Mouse (Mus musculus) embryonic facial prominence, embryonic 12.5 days (tissue): ENCODE results near the gene Trip10. TPM values are rescaled to one million over a fixed set of nuclear protein-coding genes. Genes with fewer than 3 reads are reported as not detected.

Source experiments
- ATAC-seq: fragments of 200-750 bp; cut with Nextera tagmentation; 2 replicates; pipeline ENCODE4 v1.8.0; 2017; ENCODE audit not compliant: insufficient number of reproducible peaks, insufficient read depth, low FRiP score, low TSS enrichment
- H3K27ac ChIP-seq: fragments of 300-500 bp; sonication (generic); 2 replicates; pipeline ENCODE4 v1.5.1; 2016; ENCODE audit warnings: mild to moderate bottlenecking
- H3K27me3 ChIP-seq: fragments of 300-500 bp; sonication (generic); 2 replicates; pipeline ENCODE4 v1.6.1; 2016; ENCODE audit warnings: mild to moderate bottlenecking, moderate library complexity
- H3K36me3 ChIP-seq: fragments of 300-500 bp; sonication (generic); 2 replicates; pipeline ENCODE4 v1.6.1; 2016; ENCODE audit warnings: mild to moderate bottlenecking
- H3K4me1 ChIP-seq: fragments of 300-500 bp; sonication (generic); 2 replicates; pipeline ENCODE4 v1.6.1; 2016
- H3K4me2 ChIP-seq: fragments of 300-500 bp; sonication (generic); replicated peaks from 2 replicates; pipeline ENCODE4 v1.6.1; 2016; ENCODE audit warnings: mild to moderate bottlenecking, moderate library complexity
- H3K4me3 ChIP-seq: fragments of 300-500 bp; sonication (generic); 2 replicates; pipeline ENCODE4 v1.5.1; 2016; ENCODE audit warnings: mild to moderate bottlenecking
- H3K9ac ChIP-seq: fragments of 300-500 bp; sonication (generic); 2 replicates; pipeline ENCODE4 v1.6.1; 2016; ENCODE audit warnings: mild to moderate bottlenecking, moderate library complexity
- H3K9me3 ChIP-seq: fragments of 300-500 bp; sonication (generic); 2 replicates; pipeline ENCODE4 v1.6.1; 2016; ENCODE audit warnings: mild to moderate bottlenecking, moderate library complexity
- WGBS: fragments of 180-500 bp; shearing (Covaris S2); methylation state at CpG from one replicate; pipeline ENCODE4 v1.1.7; 2016; 5-methylcytosine and 5-hydroxymethylcytosine counted together
- polyA plus RNA-seq: library from polyadenylated mRNA; unstranded; fragments of >200 nt; fragmentation: Nextera tagmentation; extraction: Ambion mirVana; gene quantifications from 2 replicates; pipeline ENCODE4 v1.2.1, GENCODE M21; 2016

The Trip10 gene
- polyA plus RNA-seq, 1 experiment from 2014 or later = 35.6 TPM

GRCm38 (mm10) chr17:57243650-57244370 is 5.4 kb upstream of the Trip10 start:
- Histone ChIP-seq H3K9ac (no peak overlapping the region), H3K4me3 (no peak overlapping the region), H3K9me3 (0 out of 2 replicates have a peak, but pooled peaks cover 5% of the 10 kb centered on the region), H3K36me3 (peaks cover 22% of the 10 kb centered on the region), H3K27ac (no peak overlapping the region), H3K4me2 (no peak overlapping the region), H3K27me3 (no peaks in the 10 kb centered on the region), H3K4me1 (peaks cover 12% of the 10 kb centered on the region)
- 75% methylated on average over 10 of the region's 10 CpGs for WGBS
- ATAC-seq = no peak

- Histone ChIP-seq H3K9me3 (0 out of 2 replicates have a peak, but pooled peaks cover 5% of the 10 kb centered on the region), H3K4me2 (no peak overlapping the region), H3K36me3 (peaks cover 22% of the 10 kb centered on the region), H3K27me3 (no peaks in the 10 kb centered on the region), H3K4me1 (peaks cover 19% of the 10 kb centered on the region), H3K4me3 (no peak overlapping the region), H3K27ac (no peak overlapping the region), H3K9ac (no peak overlapping the region)
- ATAC-seq = no peak
- WGBS = 90% methylated on average over 10 of the region's 10 CpGs
These were observed 3.8 kb upstream of the Trip10 start for GRCm38 (mm10) chr17:57245311-57245929.

DNA sequence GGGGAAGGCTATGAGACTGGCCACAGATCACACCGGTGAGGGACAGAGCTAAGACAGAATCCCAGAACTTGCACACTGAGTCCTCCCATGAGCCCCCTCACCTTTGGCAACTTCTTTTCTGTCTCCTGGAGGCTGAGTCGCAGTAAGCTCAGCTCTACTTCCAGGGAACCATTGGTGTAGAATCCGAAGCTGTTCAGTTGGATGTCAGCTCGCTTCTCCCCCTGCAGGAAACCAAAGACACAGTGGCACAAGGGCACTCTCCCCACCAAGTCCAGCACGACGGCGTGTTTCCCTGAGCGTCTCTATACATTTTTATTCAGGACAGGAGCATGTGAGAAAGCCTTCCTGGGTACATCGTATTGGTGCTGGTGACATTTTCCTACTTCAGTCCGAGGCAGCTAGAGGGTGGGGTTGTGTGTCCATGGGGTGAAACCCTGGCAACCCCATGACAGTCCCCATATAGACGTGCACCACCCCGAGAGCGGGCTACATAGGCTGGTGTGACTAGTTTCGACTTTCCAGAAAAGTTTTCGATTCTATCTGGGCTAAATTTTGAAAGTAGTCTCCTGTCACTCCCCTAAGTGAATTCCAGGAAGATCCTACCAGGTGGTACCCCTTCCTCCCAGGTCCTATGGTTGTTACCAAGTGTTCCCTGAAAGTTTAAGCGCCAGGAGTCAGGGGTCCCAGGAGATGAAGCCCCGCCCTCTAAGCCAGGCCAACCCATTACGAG is 2.4 kb upstream of the Trip10 start:
- 5% methylated on average over 18 of the region's 18 CpGs for WGBS
- Histone ChIP-seq H3K4me3 (peak overlapping the region; percentile 60), H3K27me3 (no peaks in the 10 kb centered on the region), H3K4me2 (peak overlapping the region; percentile 81), H3K9ac (peak overlapping the region; percentile 68), H3K9me3 (0 out of 2 replicates have a peak, but pooled peaks cover 1% of the 10 kb centered on the region), H3K36me3 (peaks cover 17% of the 10 kb centered on the region), H3K27ac (peak overlapping the region; percentile 94), H3K4me1 (peaks cover 24% of the 10 kb centered on the region)
- ATAC-seq = no peak; the same call in 1 of the 2 replicates

GRCm38 (mm10) chr17:57247393-57248200 is 1.7 kb upstream of the Trip10 start:
- peak overlapping the region; percentile 93 for H3K4me2 ChIP-seq
- H3K9ac ChIP-seq = peak overlapping the region; percentile 68
- H3K27me3 ChIP-seq = no peaks in the 10 kb centered on the region
- H3K9me3 ChIP-seq = no peaks in the 10 kb centered on the region
- H3K4me1 ChIP-seq = peaks cover 24% of the 10 kb centered on the region
- peak overlapping the region; percentile 94 for H3K27ac ChIP-seq
- H3K4me3 ChIP-seq = peak overlapping the region; percentile 72
- peak; percentile 96 for ATAC-seq
- under 1% methylated on average over 46 of the region's 46 CpGs for WGBS
- H3K36me3 ChIP-seq = peaks cover 10% of the 10 kb centered on the region; the same call in 1 of the 2 replicates

- H3K9ac ChIP-seq = peak within 1 kb of the TSS; percentile 68
- peak; percentile 53 for ATAC-seq
- WGBS = under 1% methylated on average over 12 of the region's 12 CpGs
- H3K4me2 ChIP-seq = peak within 1 kb of the TSS; percentile 93
- H3K4me3 ChIP-seq = peak within 1 kb of the TSS; percentile 72
- H3K9me3 ChIP-seq = no peaks in the 10 kb centered on the region
- no peaks in the 10 kb centered on the region for H3K27me3 ChIP-seq
- peak within 1 kb of the TSS; percentile 94 for H3K27ac ChIP-seq
- 0 out of 2 replicates have a peak, but pooled peaks cover 7% of the 10 kb centered on the region for H3K36me3 ChIP-seq
- H3K4me1 ChIP-seq = peaks cover 24% of the 10 kb centered on the region
These were observed 1.0 kb upstream of the Trip10 start, which contains the start of gene Gpr108 for GRCm38 (mm10) chr17:57248201-57248699. Gene Gpr108 (minus strand): TSS chr17:57248446.

GRCm38 (mm10) chr17:57248771-57249170 is 484 bp upstream of the Trip10 start:
- peaks cover 12% of the 10 kb centered on the region; the same call in 1 of the 2 replicates for H3K36me3 ChIP-seq
- no peaks in the 10 kb centered on the region for H3K27me3 ChIP-seq
- H3K9me3 ChIP-seq = no peaks in the 10 kb centered on the region
- peaks cover 24% of the 10 kb centered on the region for H3K4me1 ChIP-seq
- no peak for ATAC-seq
- H3K27ac ChIP-seq = peak overlapping the region; percentile 91
- H3K9ac ChIP-seq = peak overlapping the region; percentile 27
- WGBS = 8% methylated on average over 13 of the region's 13 CpGs
- peak overlapping the region; percentile 93 for H3K4me2 ChIP-seq
- H3K4me3 ChIP-seq = peak overlapping the region; percentile 72

DNA sequence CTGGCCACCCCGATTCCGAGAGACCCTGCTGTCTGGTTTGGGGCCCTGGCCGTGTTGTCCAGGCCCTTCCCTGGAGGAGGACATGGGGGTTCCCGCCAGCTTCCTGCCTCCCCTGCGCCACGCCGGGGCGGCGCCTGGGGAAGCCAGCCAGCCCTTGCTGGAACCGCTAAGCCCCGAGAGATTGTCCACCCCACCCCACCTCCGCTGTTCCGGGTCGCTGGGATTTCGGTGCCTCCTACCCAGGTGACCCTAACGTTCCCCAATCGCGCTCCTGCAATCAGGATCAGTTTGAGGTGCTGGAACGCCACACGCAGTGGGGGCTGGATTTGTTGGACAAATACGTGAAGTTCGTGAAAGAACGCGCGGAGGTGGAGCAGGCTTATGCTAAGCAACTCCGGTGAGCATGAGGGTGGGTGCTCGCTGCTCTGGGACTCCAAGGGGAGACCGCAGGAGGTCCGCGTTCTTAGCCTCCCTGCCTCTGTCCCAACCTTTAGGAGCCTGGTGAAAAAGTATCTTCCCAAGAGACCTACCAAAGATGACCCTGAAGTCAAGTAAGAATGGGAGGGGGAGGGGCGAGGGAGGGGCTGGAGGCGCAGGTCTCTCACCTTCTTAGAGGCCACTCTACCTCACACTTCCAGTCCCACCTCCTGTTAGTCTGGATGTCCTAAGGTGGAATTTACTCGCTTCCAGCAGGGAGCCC is 1.4 kb downstream of the Trip10 start:
- Histone ChIP-seq H3K4me3 (peak overlapping the region; percentile 72), H3K27me3 (no peaks in the 10 kb centered on the region), H3K36me3 (peaks cover 26% of the 10 kb centered on the region), H3K4me1 (peaks cover 24% of the 10 kb centered on the region), H3K4me2 (peak overlapping the region; percentile 93), H3K27ac (no peak overlapping the region), H3K9ac (peak overlapping the region; percentile 71), H3K9me3 (no peaks in the 10 kb centered on the region)
- ATAC-seq = no peak
- 3% methylated on average over 33 of the region's 33 CpGs for WGBS

GRCm38 (mm10) chr17:57251431-57251830 is 2.2 kb downstream of the Trip10 start:
- ATAC-seq = no peak
- Histone ChIP-seq H3K4me1 (peaks cover 20% of the 10 kb centered on the region), H3K36me3 (peaks cover 32% of the 10 kb centered on the region), H3K9ac (no peak overlapping the region), H3K4me2 (no peak overlapping the region), H3K27ac (no peak overlapping the region), H3K4me3 (peak overlapping the region; percentile 72; the same call in 1 of the 2 replicates), H3K9me3 (no peaks in the 10 kb centered on the region), H3K27me3 (no peaks in the 10 kb centered on the region)
- 97% methylated on average over 3 of the region's 3 CpGs for WGBS

DNA sequence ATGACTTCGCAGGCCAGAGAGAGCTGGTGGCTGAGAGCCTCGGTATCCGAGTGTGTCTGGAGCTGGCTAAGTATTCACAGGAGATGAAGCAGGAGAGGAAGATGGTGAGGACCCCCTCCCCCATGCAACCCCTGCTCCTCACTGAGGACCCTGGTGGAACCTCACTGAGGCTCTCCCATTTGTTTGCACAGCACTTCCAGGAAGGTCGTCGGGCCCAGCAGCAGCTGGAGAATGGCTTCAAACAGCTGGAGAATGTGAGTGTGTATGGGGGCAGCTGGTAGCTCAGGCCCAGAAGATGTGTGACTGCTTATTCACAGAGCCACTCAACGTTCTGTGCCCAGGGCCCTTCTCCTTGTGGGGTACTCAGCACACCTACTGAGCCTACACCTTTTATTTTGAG is 4.1 kb downstream of the Trip10 start:
- no peaks in the 10 kb centered on the region for H3K27me3 ChIP-seq
- H3K9me3 ChIP-seq = no peaks in the 10 kb centered on the region
- H3K4me1 ChIP-seq = peaks cover 16% of the 10 kb centered on the region; the same call in 1 of the 2 replicates
- no peak for ATAC-seq
- WGBS = 76% methylated on average over 6 of the region's 6 CpGs
- H3K36me3 ChIP-seq = peaks cover 50% of the 10 kb centered on the region
- no peak overlapping the region for H3K9ac ChIP-seq
- no peak overlapping the region for H3K4me2 ChIP-seq
- no peak overlapping the region for H3K27ac ChIP-seq
- no peak overlapping the region for H3K4me3 ChIP-seq

DNA sequence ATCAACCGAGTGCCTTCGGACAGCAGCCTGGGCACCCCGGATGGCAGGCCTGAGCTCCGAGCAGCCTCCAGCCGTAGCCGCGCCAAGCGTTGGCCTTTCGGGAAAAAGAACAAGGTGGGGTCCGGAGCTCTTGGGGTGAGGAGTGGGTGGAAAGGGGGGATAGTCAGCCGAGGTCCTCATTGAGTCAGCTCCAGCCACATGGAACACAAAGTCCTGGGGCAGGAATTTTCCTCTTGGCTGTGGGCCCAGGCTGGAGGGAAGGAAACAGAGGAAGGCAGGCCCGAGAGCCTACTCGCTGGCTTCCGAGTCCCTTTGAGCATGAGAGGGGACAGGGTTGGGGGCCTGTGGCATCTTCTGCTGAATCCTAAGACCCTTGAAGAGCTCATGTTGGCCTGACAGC is 6.1 kb downstream of the Trip10 start:
- no peaks in the 10 kb centered on the region for H3K27me3 ChIP-seq
- WGBS = 93% methylated on average over 14 of the region's 14 CpGs
- H3K4me2 ChIP-seq = no peak overlapping the region
- no peak for ATAC-seq
- H3K27ac ChIP-seq = no peak overlapping the region
- peaks cover 66% of the 10 kb centered on the region for H3K36me3 ChIP-seq
- H3K4me1 ChIP-seq = peaks cover 6% of the 10 kb centered on the region; the same call in 1 of the 2 replicates
- no peak overlapping the region for H3K4me3 ChIP-seq
- no peaks in the 10 kb centered on the region for H3K9me3 ChIP-seq
- no peak overlapping the region for H3K9ac ChIP-seq
